Mouse (Mus musculus): Measurements from ENCODE around the gene Usp30. TPM values are rescaled to one million over a fixed set of nuclear protein-coding genes. Genes with fewer than 3 reads are reported as not detected.

The Usp30 gene
- polyA plus RNA-seq, 1 experiment from 2014 or later: 20.6 TPM

Other genes starting within 250 kb of the Usp30 start
- 1.8 and 2.0 TPM in 2 replicates for gene Selplg, start 232.8 kb upstream of the Usp30 start, polyA plus RNA-seq (2015; fragmentation: Nextera tagmentation; extraction: Ambion mirVana)
- 230 and 234 TPM in 2 replicates for gene Coro1c, start 156.7 kb upstream of the Usp30 start, polyA plus RNA-seq (2015; fragmentation: Nextera tagmentation; extraction: Ambion mirVana)
- 11.2 and 12.4 TPM in 2 replicates for gene Ssh1, start 71.6 kb upstream of the Usp30 start, polyA plus RNA-seq (2015; fragmentation: Nextera tagmentation; extraction: Ambion mirVana)
- gene Dao, start 61.8 kb upstream of the Usp30 start, polyA plus RNA-seq (2015; fragmentation: Nextera tagmentation; extraction: Ambion mirVana): not detected in 2 replicates
- gene Svop, start 26.1 kb downstream of the Usp30 start, polyA plus RNA-seq (2015; fragmentation: Nextera tagmentation; extraction: Ambion mirVana): 84.6 and 102 TPM in 2 replicates
- gene Alkbh2, start 62.8 kb downstream of the Usp30 start, polyA plus RNA-seq (2015; fragmentation: Nextera tagmentation; extraction: Ambion mirVana): 5.3 and 6.4 TPM in 2 replicates
- 19.1 TPM in 2 replicates for gene Ung, start 64.9 kb downstream of the Usp30 start, polyA plus RNA-seq (2015; fragmentation: Nextera tagmentation; extraction: Ambion mirVana)
- gene Acacb, start 81.1 kb downstream of the Usp30 start, polyA plus RNA-seq (2015; fragmentation: Nextera tagmentation; extraction: Ambion mirVana): 1.2 and 2.9 TPM in 2 replicates
- 0.24 and 0.68 TPM in 2 replicates for gene Foxn4, start 208.3 kb downstream of the Usp30 start, polyA plus RNA-seq (2015; fragmentation: Nextera tagmentation; extraction: Ambion mirVana)
- gene Myo1h, start 223.7 kb downstream of the Usp30 start, polyA plus RNA-seq (2015; fragmentation: Nextera tagmentation; extraction: Ambion mirVana): 0.65 and 0.91 TPM in 2 replicates

Measured in forebrain, embryonic 16.5 days (tissue).